Mouse (Mus musculus) spleen, embryonic (tissue): ENCODE measurements around the gene Nphp1.

ENCODE experiments used
- CTCF ChIA-PET: fragments of 350-600 bp; sonication (Branson Sonifier 250); formaldehyde crosslinking; loops from one replicate; lab custom pipeline; 2022; lab: Charles Lee

The Nphp1 gene

GRCm38 (mm10) chr2:127749376-127749775 is 39.3 kb downstream of the Nphp1 start:
- CTCF ChIA-PET, result no interaction called here

- CTCF ChIA-PET, result no interaction called here
These were observed 40.4 kb downstream of the Nphp1 start for GRCm38 (mm10) chr2:127748316-127748715.

- CTCF ChIA-PET, result no interaction called here
These were observed 46.1 kb downstream of the Nphp1 start for GRCm38 (mm10) chr2:127742637-127743036.

GRCm38 (mm10) chr2:127740756-127741519 is 47.8 kb downstream of the Nphp1 start:
- CTCF ChIA-PET, result no interaction called here

- CTCF ChIA-PET, result no interaction called here
These were observed 50.8 kb downstream of the Nphp1 start for GRCm38 (mm10) chr2:127737885-127738284.

- CTCF ChIA-PET, result interaction anchor here (0.5 kb wide), 1 partner anchor 45 kb away, joined by 3 read pairs; no protein-coding TSS in a partner anchor
These were observed 52.0 kb downstream of the Nphp1 start for GRCm38 (mm10) chr2:127736631-127737209.

GRCm38 (mm10) chr2:127735512-127736145 is 53.1 kb downstream of the Nphp1 start:
- CTCF ChIA-PET, result no interaction called here

- CTCF ChIA-PET, result no interaction called here
These were observed 53.8 kb downstream of the Nphp1 start for GRCm38 (mm10) chr2:127734889-127735288.

GRCm38 (mm10) chr2:127730301-127730997 is 58.2 kb downstream of the Nphp1 start:
- CTCF ChIA-PET, result no interaction called here

GRCm38 (mm10) chr2:127729671-127730070 is 59.0 kb downstream of the Nphp1 start, which contains the start of gene Mall:
TSS of gene Mall (minus strand) at chr2:127729932.
- CTCF ChIA-PET, result no interaction called here

GRCm38 (mm10) chr2:127728661-127729450 is 59.8 kb downstream of the Nphp1 start:
- CTCF ChIA-PET, result no interaction called here

- CTCF ChIA-PET, result no interaction called here
These were observed 60.6 kb downstream of the Nphp1 start for GRCm38 (mm10) chr2:127728146-127728545.

- CTCF ChIA-PET, result no interaction called here
These were observed 65.5 kb downstream of the Nphp1 start for GRCm38 (mm10) chr2:127723193-127723592.

- CTCF ChIA-PET, result no interaction called here
These were observed 66.4 kb downstream of the Nphp1 start for GRCm38 (mm10) chr2:127722176-127722892.

GRCm38 (mm10) chr2:127718839-127719468 is 69.7 kb downstream of the Nphp1 start:
- CTCF ChIA-PET, result no interaction called here

GRCm38 (mm10) chr2:127714726-127715125 is 74.0 kb downstream of the Nphp1 start:
- CTCF ChIA-PET, result no interaction called here

- CTCF ChIA-PET, result no interaction called here
These were observed 79.9 kb downstream of the Nphp1 start for GRCm38 (mm10) chr2:127708792-127709191.

GRCm38 (mm10) chr2:127708060-127708459 is 80.6 kb downstream of the Nphp1 start:
- CTCF ChIA-PET, result no interaction called here

- CTCF ChIA-PET, result interaction anchor here (0.7 kb wide), 1 partner anchor 99 kb away, joined by 3 read pairs; no protein-coding TSS in a partner anchor
These were observed 83.4 kb downstream of the Nphp1 start for GRCm38 (mm10) chr2:127705267-127705666.
